Mouse (Mus musculus): Measurements from ENCODE around the gene Pglyrp2.

DNA sequence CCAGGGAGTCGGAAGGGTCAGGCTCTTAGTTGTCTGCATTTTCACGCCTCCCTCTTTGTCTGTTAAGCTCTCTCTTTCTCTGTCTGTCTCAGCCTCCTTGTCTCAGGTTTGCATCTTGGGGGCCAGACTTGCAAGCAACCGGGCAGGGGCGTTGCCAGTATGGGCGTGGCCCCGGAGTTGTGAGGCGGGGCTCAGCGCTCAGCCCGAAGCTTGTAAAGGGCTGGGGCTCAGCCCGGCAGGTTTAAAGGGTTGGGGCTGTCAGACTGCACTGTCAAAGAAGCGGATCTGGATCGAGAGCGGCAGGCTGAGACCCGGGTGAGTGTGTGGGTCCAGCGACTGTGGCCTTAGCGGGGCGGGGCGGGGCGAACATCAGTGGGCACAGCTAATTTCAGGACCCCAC, 28.5 kb upstream of the Pglyrp2 start, which contains the start of gene Cyp4f39:
- TF ChIP-seq POLR2A (IDR thresholded peaks at IDR 0.05; ENCODE audit: control insufficient read depth, low read depth, low read length), result no peak
- no peak for TF ChIP-seq CTCF (IDR thresholded peaks at IDR 0.05; ENCODE audit: control insufficient read depth, insufficient read depth, insufficient replicate concordance, low read depth, low read length)
